8 mouse cellular contexts compared by ENCODE assay signal in the genomic region with DNA sequence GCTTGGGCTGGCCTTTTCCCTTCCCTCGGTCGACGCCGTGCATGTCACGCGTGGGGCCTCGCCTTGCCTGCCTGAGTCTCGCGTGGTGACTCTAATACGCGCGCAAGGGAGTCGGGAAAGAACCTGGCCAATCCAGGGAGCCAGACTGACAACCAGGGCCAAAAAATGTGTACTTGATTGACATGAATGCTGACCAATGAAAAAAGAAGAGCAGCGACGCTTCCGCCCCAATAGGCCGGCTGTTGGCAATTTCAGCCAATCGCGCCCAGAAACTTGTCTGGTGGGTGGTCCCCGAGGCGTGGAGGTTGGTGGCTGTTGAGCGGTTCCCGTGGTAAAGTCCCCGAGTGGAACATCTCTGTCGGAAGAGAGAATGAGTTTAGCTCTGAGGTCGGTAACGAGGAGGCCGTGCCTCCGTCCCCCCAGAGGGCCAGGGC. TPM values are rescaled to one million over a fixed set of nuclear protein-coding genes. Genes with fewer than 3 reads are reported as not detected.
A peak's percentile ranks its signal among the peaks of the same experiment; 100 is the strongest.
DNase-seq lines count a peak whose midpoint lies in the region; ATAC-seq and TF ChIP-seq lines count a peak whose summit lies in the region.

A gene (plus strand): TSS at position 107 of the 434 bp plus-strand sequence.

- H3K27ac ChIP-seq in ES-E14 (ENCODE audit: insufficient read depth, low read depth, low read length, poor library complexity, severe bottlenecking) = peak within 1 kb of the TSS; percentile 90
- H3K27ac ChIP-seq in forebrain, embryonic 12.5 days = peak within 1 kb of the TSS; percentile 99
- peak within 1 kb of the TSS; percentile 98 for H3K27ac ChIP-seq in heart, postnatal 0 days (ENCODE audit: low read depth)
- peak within 1 kb of the TSS; percentile 80 for H3K27ac ChIP-seq in liver, embryonic 14.5 days

- peak within 1 kb of the TSS; percentile 75 to 76 for H3K4me3 ChIP-seq in ES-E14 (ENCODE audit: insufficient read depth in 1 of 2, low read depth in 1 of 2, low read length in 2 of 2, poor library complexity in 1 of 2, severe bottlenecking in 1 of 2)
- H3K4me3 ChIP-seq in forebrain, embryonic 12.5 days (replicated peaks) = peak within 1 kb of the TSS; percentile 70
- H3K4me3 ChIP-seq in heart, postnatal 0 days (ENCODE audit: low read depth, low read length) = peak within 1 kb of the TSS; percentile 66
- peak within 1 kb of the TSS; percentile 70 to 82 for H3K4me3 ChIP-seq in liver, embryonic 14.5 days (ENCODE audit: insufficient read depth in 1 of 2, low read depth in 2 of 2, low read length in 2 of 2)

- H3K9ac ChIP-seq in ES-E14 (ENCODE audit: insufficient read depth, low read depth, low read length, poor library complexity, severe bottlenecking) = peak within 1 kb of the TSS; percentile 90
- H3K9ac ChIP-seq in forebrain, embryonic 12.5 days = peak within 1 kb of the TSS; percentile 80
- H3K9ac ChIP-seq in heart, postnatal 0 days (replicated peaks; ENCODE audit: low read depth, low read length) = peak within 1 kb of the TSS; percentile 82
- peak within 1 kb of the TSS; percentile 81 for H3K9ac ChIP-seq in liver, embryonic 14.5 days (replicated peaks)

- peak; percentile 88 for ATAC-seq in cerebellum, adult (ENCODE audit: insufficient number of reproducible peaks, low FRiP score, low TSS enrichment)
- peak; percentile 93 for ATAC-seq in forebrain, embryonic 12.5 days (ENCODE audit: low FRiP score)
- peak; percentile 87 for ATAC-seq in heart, postnatal 0 days (ENCODE audit: insufficient read depth, low read depth)
- peak; percentile 87 for ATAC-seq in liver, embryonic 14.5 days (ENCODE audit: insufficient read depth)

- no peak for TF ChIP-seq CTCF in heart, postnatal 0 days (IDR thresholded peaks at IDR 0.05; ENCODE audit: low read depth)
- no peak for TF ChIP-seq CTCF in liver, embryonic 14.5 days (IDR thresholded peaks at IDR 0.05; ENCODE audit: low read depth)

- in situ Hi-C loops in ES-E14 (cut with MboI; ENCODE audit: low sequenced_read_pairs in 2 of 2, unreplicated experiment in 2 of 2) = no loop called here

- no peaks in the 10 kb centered on the region for H3K27me3 ChIP-seq in forebrain, embryonic 12.5 days
- no peaks in the 10 kb centered on the region for H3K27me3 ChIP-seq in heart, postnatal 0 days (ENCODE audit: control insufficient read depth, insufficient read depth, low read length)
- no peaks in the 10 kb centered on the region for H3K27me3 ChIP-seq in liver, embryonic 14.5 days (ENCODE audit: control insufficient read depth, insufficient read depth, low read length)

- peak within 1 kb of the TSS; percentile 55 for H3K4me2 ChIP-seq in forebrain, embryonic 12.5 days
- H3K4me2 ChIP-seq in heart, postnatal 0 days (ENCODE audit: low read depth, low read length) = peak within 1 kb of the TSS; percentile 56
- H3K4me2 ChIP-seq in liver, embryonic 14.5 days (ENCODE audit: low read depth) = peak within 1 kb of the TSS; percentile 86

- 0% methylated on average over 29 of the region's 29 CpGs for WGBS in forebrain, embryonic 12.5 days
- under 1% methylated on average over 29 of the region's 29 CpGs for WGBS in heart, postnatal 0 days
- WGBS in liver, embryonic 14.5 days (ENCODE audit: insufficient replicate concordance) = under 1% methylated on average over 29 of the region's 29 CpGs

- DNase-seq in ES-E14 (ENCODE audit: low read depth, low spot score) = peak; percentile 95
- DNase-seq in heart, postnatal 0 days (ENCODE audit: low spot score) = peak; percentile 95
- DNase-seq in kidney, postnatal 36 days = peak; percentile 92 to 95
- peak; percentile 98 for DNase-seq in liver, embryonic 14.5 days (ENCODE audit: low read depth in 3 of 3, low spot score in 3 of 3)
- peak; percentile 93 for DNase-seq in neural tube, embryonic 10.5 days (ENCODE audit: extremely low spot score, low spot score)
- DNase-seq in telencephalon, adult 2 months (ENCODE audit: low read depth, low spot score) = peak; percentile 99

- peaks cover 0 to 4% of the 10 kb centered on the region in 2 experiments; a peak in 1 of 4 replicates for H3K4me1 ChIP-seq in ES-E14 (ENCODE audit: control insufficient read depth in 2 of 2, insufficient read depth in 2 of 2, low read length in 2 of 2, poor library complexity in 1 of 2)
- peaks cover 21% of the 10 kb centered on the region for H3K4me1 ChIP-seq in forebrain, embryonic 12.5 days
- H3K4me1 ChIP-seq in heart, postnatal 0 days (ENCODE audit: control insufficient read depth, insufficient read depth) = 0 out of 2 replicates have a peak, but pooled peaks cover 6% of the 10 kb centered on the region
- H3K4me1 ChIP-seq in liver, embryonic 14.5 days (replicated peaks; ENCODE audit: control insufficient read depth in 2 of 2, insufficient read depth in 2 of 2, low read length in 1 of 2) = peaks cover 6 to 12% of the 10 kb centered on the region in 2 experiments

- no peaks in the 10 kb centered on the region for H3K9me3 ChIP-seq in ES-E14 (ENCODE audit: control insufficient read depth, insufficient read depth, low read depth, low read length)
- H3K9me3 ChIP-seq in forebrain, embryonic 12.5 days = no peaks in the 10 kb centered on the region
- H3K9me3 ChIP-seq in heart, postnatal 0 days (replicated peaks; ENCODE audit: control insufficient read depth, low read length) = 0 out of 2 replicates have a peak, but pooled peaks cover 3% of the 10 kb centered on the region
- H3K9me3 ChIP-seq in liver, embryonic 14.5 days (ENCODE audit: control insufficient read depth, low read length) = no peaks in the 10 kb centered on the region

- peaks cover 3% of the 10 kb centered on the region; the same call in 1 of the 2 replicates for H3K36me3 ChIP-seq in ES-E14 (ENCODE audit: control insufficient read depth, insufficient read depth, low read length, poor library complexity, severe bottlenecking)
- peaks cover 4% of the 10 kb centered on the region; the same call in 1 of the 2 replicates for H3K36me3 ChIP-seq in forebrain, embryonic 12.5 days (replicated peaks)
- H3K36me3 ChIP-seq in heart, postnatal 0 days (replicated peaks; ENCODE audit: control insufficient read depth, insufficient read depth, low read length) = peaks cover 17% of the 10 kb centered on the region
- H3K36me3 ChIP-seq in liver, embryonic 14.5 days (replicated peaks; ENCODE audit: control insufficient read depth, insufficient read depth, low read depth) = peaks cover 10% of the 10 kb centered on the region

- TF ChIP-seq EP300 in heart, postnatal 0 days (IDR thresholded peaks at IDR 0.05; ENCODE audit: low read depth) = no peak; the same call in 1 of the 2 replicates
- no peak for TF ChIP-seq EP300 in liver, embryonic 14.5 days (IDR thresholded peaks at IDR 0.05; ENCODE audit: low read depth)

TF ChIP-seq in ES-E14, 5 proteins besides CTCF, POLR2A, EP300 and RAD21:
- TF ChIP-seq CHD2 (IDR thresholded peaks at IDR 0.05; ENCODE audit: low read depth, low read length) (peak; percentile 90), ZC3H11A (IDR thresholded peaks at IDR 0.05; ENCODE audit: borderline replicate concordance, low read depth, low read length) (no peak), ZNF384 (IDR thresholded peaks at IDR 0.05; ENCODE audit: low read depth, low read length) (no peak), MAFK (IDR thresholded peaks at IDR 0.05; ENCODE audit: insufficient read depth, low read depth, low read length) (0 out of 2 replicates have a peak, but pooled peaks have one; percentile 19), HCFC1 (IDR thresholded peaks at IDR 0.05; ENCODE audit: borderline replicate concordance, insufficient read depth, low read length) (no peak)
TF ChIP-seq in ES-E14: peak in this region for 2.

RNA-seq across cellular contexts. Expression of the gene that starts here (rescaled TPM):
- 44.5 and 78.0 TPM in 2 replicates for total RNA-seq in ES-E14 (2012; rRNA removed)
- 301 and 307 TPM in 2 replicates for polyA plus RNA-seq in forebrain, embryonic 12.5 days (2016; fragmentation: Nextera tagmentation; extraction: Ambion mirVana)
- 39.5 and 99.7 TPM in 2 replicates for total RNA-seq in heart, postnatal 0 days (2014; rRNA removed; ENCODE audit: low replicate concordance)
- 197 and 208 TPM in 2 replicates for polyA plus RNA-seq in heart, postnatal 0 days (2015; fragmentation: Nextera tagmentation; extraction: Ambion mirVana)
- 24.2 and 64.1 TPM in 2 replicates for polyA plus RNA-seq in liver, embryonic 14.5 days (2012; rRNA removed)
- 142 and 146 TPM in 2 replicates for polyA plus RNA-seq in liver, embryonic 14.5 days (2014; fragmentation: Nextera tagmentation; extraction: Ambion mirVana)

Comparison
In these comparisons a context has a peak if more than half of its experiments do, and no peak if none do; other contexts are left out.
1. Peak in every context shown above with its lines: DNase-seq, ATAC-seq, H3K4me3 ChIP-seq and H3K27ac ChIP-seq.